Mouse (Mus musculus) embryo, embryonic 11.5 days (tissue): ENCODE results near the gene RPS10-NUDT3.

Source experiments
- DNase-seq: peaks from one replicate; pipeline ENCODE4 v3.0.0-alpha.2; 2012; ENCODE audit warnings: low read depth, low spot score

RPS10-NUDT3 gene

DNA sequence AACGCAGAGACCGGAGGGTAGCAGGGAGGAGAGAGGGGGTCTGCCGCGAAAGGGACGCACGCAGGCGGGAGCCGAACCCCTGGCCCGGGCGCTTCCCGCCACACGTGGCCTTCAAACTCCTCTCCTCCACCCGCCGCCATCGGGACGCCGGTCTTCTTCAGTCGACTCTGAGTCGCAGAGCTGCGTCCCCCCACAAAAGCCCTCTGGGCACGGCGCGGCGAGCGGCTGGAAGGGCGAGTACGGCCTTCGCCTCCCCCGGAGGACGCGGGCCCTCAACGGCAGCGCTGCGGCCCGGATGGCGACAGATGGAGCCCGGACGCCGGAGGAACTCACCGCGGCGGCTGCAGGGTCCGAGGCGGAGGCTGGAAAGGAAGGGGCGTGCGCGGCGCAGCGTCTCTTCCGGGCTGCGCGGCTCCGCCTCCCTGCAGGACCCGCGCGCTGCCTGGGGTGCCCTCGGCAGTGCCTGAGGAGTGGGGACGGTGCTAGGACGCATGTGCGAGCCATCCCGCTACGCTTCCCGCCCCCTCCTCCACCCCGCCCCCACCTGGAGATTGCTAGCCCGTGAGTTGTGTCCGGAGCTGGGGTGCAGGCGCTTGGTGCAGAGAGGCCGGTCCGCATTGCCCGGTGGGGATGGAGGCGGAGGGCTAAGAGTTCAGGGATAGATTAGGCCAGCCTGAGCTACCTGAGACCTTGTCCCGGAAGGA, at the start of gene RPS10-NUDT3:
RPS10-NUDT3 (minus strand) TSS at position 352 of the 704 bp plus-strand sequence.
- DNase-seq: peak; percentile 88

DNA sequence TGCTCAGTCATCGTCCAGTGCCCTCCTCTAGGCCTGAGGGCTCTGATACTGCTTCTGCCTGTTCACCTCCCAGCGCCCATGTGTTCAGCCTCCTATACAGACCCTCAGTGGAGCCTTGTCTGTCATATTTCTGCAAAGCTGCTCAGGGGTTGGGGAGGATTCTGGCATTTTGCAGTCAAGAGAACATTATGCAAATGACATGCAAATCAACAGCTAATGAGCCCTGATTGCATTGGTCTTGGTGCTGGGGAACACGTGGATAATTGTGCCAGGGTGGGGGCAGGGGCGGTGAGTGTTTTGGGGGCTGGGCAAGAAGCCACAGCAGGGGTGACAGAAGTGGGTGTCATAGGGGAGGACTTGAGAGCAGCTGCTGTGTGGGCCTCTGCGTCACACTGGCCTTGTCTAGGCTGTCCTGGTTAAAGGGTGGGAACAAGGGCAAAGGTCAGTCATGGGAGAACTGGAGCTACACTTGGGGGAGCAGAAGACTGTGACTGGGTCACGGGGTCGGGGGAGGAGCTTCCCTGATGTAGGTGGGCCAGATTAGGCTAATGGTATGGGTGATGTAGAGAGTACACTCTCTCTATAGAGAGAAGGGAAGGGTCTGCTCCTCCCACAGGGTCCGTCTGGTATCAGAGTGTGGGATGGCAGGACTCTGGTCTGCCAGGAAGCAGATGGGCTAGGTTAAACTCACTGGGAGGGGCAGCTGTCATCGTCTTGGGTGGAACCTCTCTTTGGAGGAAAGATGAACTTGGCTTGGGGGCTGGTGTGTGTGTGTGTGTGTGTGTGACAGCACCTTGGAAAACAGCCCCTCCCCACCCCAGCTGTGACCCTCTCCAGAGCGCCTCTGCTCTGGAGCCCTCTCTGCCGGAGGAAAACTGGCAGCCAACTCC, 44.1 kb upstream of the RPS10-NUDT3 start:
- DNase-seq: no peak

DNA sequence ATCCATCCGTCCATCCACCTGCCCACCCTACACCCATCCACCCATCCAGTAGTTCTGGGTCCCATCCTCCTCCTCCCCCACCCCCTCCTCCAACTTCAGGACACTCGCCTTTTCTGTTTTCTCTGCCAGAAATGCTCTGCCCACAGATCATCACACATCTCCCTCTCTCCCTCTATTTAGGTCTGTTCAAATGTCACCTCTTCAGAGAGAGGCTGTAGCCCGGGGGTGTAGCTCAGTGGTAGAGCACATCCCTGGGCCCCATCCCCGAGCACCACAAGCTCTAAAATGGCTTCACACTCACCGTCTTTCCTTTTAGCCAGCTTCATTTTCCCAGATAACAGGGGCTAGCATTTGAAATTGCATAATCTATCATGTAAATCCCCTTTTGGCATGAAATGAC, 42.7 kb upstream of the RPS10-NUDT3 start:
- DNase-seq: no peak

DNA sequence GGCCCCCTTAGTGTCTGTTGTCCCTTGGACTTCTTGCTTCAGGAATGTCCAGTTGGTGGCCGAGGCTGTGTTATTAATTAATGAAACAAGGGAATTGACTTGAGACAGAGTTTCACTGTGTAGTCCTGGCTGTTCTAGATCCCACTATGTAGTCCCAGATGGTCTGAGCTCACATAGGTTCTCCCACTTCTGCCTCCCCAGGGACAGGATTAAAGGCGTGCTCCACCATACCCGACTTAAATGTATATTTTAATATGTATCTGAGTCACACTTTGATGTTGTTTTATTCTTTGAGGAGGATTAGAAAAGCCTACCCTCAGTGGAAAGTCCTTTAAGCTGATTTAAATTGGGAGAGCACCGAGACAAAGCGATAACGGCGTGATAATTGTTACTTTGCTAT, 41.2 kb upstream of the RPS10-NUDT3 start:
- DNase-seq: no peak

DNA sequence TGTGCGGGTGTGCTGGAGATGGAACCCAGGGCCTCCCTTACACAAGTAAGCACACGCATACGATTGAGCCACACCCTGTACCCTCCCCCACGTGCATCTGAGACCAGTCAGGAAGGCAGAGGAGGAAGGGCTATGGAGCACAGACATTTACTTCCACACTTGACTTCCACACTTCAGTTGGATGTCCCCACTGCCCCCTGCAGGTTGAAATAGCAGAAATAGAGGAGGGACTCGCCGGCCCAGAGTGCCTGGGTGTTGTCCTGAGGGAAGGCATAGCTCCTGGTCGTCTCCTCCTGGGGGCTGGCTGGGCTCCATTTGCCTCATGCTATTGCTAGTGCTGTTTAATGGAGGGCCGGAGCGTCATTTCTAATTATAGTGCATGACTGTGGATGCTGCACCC, 40.4 kb upstream of the RPS10-NUDT3 start:
- DNase-seq: no peak

DNA sequence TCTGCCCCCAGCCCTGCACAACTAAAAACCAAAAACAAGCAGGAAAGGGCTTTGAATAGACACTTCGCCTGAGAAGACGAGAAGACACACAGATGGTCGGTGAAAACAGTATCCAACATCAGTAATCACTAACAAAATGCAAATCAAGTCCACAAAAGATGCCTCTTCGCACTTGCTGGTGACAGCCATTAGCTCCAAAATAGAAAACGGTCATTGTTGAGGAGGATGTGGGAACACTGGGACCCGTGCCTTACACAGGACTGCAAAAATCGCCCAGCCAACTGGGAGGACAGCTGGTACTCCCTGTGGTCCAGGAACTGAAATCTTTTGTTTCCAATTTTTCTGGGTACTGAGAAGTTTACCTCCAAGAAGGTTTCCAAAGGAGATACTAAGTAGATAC, 38.9 kb upstream of the RPS10-NUDT3 start:
- DNase-seq: no peak

DNA sequence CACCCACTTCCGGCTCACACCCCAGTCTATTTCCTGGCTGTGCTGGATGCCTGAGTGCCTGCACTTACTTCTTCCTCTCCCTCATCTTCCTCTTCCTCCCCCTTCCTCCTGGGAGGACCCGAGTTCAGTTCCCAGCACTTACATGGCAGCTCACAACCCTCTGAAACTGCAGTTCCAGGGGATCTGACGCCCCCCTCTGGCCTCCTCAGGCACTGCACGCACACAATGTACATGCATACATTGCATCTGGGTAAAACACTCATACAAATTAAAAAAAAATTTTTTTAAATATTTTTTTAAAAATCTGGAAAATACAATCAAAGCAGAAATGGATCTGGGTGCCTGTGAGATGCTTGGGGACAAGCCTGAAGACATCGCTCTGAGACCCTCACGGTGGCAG, 36.7 kb upstream of the RPS10-NUDT3 start:
- no peak for DNase-seq

DNA sequence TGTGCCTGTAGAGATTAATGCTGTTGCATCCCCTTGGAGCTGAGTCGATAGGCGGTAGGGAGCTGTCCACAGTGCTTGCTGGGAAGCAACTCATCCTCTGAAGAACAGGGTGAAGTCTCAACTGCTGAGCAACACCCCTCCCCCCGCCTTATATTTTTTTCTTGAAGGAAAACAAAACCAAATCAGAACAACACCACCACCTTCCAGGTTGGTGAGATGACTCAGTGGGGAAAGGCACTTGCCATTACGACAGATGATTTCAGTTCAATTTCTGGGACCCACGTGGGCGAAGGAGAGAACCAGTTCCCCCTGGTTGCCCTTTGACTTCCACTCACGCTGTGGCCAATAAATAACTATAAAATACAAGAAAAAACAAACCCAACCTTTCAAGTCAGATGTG, 23.7 kb upstream of the RPS10-NUDT3 start:
- no peak for DNase-seq

DNA sequence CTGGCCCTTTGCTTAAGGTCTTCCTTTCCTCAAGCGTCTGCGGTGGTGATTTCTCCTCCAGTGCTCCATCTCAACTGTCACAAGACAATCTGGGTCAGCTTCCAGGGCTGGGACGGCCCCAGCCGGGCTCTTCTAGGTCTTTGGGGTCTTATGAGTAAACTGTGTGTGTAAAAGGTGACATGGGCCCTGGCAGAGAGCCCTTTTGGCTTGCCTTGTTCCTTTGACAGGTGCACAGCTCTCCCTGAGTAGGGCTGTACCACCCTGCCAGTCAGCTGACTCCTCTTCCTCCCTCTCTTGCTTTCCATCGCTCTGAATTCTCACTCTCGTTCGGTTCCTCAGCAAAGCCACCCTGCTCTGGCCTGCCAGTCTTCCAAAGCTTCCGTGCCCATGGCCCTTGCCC, 22.1 kb upstream of the RPS10-NUDT3 start:
- DNase-seq: no peak

DNA sequence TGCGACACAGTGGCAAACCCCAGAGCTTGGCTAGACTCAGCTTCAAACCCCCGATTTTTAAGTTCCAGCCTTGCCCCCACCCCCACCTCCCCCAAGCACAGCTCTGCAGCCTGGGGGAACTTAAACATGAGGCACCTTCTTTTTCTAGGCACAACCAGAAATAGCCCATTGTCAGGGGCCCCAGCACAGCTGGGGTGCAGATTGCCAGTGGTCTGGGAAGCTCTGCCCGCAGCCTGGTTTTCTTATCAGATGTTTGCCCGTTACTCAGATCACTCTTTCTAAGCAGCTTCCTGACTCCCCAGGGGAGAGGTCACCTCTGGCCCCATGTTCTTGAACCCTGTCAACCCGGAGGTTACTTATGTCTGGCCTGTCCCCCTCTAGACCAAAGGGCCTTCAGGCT, 21.4 kb upstream of the RPS10-NUDT3 start:
- DNase-seq: no peak

DNA sequence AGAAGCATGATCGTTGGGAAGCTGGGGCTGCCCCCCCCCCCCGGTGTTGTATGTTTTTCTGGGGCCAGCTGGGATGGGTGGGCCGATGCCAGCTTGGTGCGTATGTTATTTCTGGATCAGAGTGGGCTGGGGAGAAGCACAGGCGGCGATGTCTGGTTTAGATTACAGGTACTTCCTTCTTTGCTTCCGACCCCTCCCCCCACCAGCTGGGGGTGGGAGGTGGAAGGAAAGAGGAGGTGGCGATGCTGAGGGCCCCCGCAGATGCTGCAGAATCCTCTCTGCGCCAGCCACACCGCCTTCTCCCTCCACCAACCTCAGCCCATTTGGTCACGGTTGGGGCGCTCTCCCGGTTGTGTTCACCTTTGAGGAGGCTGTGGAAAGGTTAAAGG, 21.0 kb upstream of the RPS10-NUDT3 start:
- DNase-seq: no peak

DNA sequence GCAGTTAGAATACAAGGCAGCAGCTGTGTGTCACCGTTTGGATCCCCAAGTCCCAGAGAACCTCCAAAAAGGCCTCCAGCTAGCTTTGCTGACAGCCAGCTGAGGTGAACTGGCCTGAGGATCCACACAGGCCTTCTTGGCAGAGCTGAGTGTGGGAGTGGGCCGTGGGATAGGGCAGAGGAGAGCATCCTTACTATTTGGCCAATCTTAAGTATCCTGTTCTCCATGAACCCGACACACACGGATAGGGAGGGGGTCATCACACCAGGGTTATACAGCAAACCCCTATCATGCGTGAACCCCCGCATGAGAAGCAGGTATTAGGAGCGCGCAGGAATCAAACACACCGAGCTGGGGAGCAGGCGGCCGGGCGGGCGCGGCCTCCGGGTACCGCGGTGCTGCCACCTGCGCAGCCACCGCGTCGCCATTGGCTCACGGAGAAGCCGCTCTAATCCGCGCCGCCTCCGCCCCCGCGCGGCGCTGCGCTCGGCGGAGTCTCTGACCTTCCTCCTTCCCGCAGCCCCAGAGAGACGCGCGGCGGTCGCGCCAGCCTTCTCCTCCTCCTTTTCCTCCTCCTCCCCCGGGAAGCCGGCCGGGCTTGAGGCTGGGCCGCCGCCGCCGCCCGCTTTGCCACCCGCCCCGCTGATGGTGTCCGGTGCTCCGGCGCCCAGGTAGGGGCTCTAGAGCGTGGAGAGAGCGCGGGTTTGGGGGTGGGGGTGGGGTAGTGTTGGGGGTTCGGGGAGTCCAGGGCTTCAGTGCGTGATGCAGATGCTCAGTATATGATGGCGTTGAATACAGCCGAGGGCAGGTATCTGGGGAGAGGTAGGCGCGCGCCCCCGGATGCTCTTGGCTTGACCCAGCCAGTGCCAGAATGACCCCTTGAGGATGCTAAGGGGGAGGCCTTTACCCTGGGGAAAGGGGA, 20.3 kb upstream of the RPS10-NUDT3 start, which contains the start of gene Pacsin1:
Pacsin1 (plus strand) TSS at position 421 of the 922 bp plus-strand sequence.
- DNase-seq: no peak

DNA sequence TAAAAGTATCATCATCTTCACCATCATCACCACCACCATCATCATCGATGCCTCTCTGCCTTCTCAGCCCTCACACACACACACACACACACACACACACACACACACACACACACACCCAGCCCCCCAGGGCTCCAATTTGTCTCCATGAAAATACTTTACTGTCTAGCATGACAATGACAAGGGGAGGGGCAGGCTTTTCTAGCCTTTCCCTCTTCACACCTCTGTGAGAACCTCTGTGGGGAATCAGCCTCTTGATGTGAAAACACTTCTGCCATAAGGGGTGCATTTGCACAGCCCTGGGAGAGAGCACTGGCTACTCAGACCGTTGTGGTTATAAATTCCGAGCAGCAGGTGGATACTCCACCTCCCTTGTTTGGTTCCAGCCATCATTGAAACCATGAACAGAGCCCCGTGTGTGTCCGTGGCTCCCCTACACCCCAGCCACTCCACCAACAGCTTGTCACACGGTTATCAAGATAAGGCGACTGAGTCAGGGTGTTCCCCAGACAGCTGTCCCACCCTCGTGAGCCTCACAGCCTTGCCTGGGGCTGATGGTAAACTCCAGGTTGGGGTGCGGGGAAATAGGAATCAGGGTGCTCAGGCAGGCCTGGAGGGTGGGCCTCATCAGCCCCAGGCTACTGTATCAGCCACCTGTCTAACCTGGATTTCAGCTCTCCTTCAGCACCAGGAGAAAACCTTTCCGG, 18.4 kb upstream of the RPS10-NUDT3 start:
- no peak for DNase-seq

DNA sequence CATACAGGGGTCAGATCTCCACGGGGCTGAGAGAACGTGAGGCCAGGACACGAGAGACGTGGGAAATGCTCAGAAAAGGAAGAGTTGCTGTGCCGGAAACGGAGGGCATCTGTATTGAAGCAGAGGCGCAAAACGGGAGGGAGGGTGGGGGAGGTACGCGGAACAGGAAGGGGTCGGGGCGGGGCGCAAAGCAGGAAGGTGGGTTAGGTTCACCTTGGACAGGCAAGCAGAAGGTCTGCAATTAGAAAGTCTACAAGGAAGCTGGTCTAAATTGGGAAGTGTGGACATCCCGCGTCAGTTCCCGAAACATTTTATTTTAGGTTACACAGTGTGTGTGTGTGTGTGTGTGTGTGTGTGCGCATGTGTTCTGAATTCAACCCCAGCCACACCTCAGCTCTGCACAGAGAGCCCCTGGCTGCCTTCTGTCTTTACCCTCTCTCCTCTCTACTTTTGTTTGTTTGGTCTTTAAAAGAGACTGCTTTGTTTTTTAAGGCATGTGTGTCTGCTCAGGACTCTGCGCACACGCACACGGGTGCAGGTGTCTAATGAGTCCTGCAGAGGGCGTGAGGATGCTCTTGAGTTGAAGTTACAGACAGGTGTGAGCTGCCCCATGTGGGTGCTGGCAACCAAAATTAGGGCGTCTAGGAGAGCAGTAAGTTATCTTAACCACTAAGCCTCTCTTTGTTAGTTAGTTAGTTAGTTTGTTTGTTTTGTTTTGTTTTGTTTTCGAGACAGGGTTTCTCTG, 17.2 kb upstream of the RPS10-NUDT3 start:
- DNase-seq: no peak

DNA sequence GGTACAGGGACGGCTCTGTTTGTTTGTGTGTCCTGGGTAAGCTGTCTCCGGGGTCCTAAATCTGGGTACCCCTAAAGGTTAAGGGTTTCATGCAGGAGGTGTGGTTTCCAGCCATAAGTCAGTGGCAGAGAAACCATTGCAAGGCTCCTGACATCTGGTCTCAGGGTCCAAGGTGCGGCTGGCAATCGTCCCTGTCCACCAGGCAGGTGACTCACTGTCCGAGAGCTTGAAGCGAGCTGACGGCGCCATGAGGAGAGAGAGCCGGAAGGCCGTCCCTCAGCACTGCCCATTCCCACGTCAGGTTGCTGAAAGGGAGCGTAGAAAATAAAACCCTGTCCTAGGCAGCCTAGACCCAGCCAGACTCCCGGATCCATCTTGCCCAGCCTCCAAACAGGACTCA, 15.6 kb upstream of the RPS10-NUDT3 start:
- no peak for DNase-seq

DNA sequence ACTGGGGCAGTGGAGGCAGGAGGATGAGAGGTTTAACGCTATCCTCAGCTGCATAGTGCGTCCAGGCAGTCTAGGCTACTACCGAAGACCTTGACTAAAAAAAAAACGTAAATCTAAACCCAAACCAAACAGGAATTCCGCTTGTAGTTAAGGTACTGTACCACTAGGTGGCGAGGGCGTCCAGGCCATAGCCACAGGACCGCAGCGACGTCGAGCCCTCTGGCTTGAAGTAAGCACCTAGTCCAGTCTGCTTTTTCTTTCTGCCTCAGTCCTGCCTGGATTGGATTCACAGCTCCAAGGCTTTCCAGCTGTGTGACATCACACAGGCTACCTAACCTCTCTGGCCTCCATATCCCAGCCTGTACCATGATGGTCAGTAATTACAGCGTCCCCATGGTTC, 15.1 kb upstream of the RPS10-NUDT3 start:
- peak; percentile 62 for DNase-seq

DNA sequence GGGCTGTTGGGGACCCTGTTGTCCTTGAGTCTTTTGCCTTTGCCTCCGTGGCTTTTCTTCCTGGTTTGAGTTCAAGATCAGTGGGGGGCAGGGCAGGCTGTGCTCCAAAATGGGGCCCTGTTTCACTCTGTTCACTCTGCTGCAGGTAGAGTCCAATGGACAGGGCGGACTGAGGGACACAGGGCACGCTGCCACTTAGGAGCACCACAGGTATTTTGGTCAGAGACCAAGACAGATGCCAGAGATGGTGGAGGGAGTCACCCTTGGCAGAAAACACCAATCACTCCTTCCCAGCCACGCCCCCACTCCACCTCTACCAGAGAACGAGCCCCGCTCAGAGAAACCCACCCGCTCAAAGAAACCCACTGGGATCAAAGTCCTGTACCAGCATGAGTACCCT, 10.8 kb upstream of the RPS10-NUDT3 start:
- DNase-seq: no peak

DNA sequence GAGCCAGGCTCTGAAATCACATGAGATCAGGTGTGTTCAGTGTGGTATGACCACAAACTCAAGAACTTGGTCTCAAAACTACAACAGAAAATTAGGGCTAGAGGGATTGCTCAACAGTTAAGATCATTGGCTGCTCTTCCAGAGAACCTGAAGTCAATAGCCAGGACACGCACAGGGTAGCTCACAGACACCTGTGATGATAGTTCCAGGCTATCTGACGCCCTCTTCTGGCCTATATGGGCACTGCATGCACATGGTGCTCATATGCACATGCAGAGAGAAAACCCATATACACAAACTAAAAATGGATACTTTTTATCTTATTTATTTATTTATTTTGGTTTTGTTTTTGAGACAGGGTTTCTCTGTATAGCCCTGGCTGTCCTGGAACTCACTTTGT, 9.6 kb upstream of the RPS10-NUDT3 start:
- DNase-seq: no peak

DNA sequence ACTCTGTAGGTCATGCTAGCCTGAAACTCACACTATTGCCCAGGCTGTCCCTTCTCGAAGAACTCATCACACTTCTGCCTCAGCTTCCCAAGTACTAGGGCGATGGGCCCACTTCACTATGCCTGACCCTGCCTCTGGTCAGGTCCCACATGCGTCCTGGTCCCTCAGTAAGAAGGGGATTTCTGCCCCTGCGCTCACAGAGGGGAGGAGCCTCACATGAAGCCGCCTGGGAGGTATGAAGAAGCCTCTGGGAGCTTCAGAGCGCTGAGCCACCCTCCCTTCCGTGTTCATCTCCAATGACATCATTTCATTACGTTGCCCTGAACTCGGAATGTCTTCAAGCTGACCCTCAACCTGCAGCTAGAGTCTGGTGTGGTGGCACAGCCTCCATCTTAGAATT, 8.7 kb upstream of the RPS10-NUDT3 start:
- DNase-seq: no peak

DNA sequence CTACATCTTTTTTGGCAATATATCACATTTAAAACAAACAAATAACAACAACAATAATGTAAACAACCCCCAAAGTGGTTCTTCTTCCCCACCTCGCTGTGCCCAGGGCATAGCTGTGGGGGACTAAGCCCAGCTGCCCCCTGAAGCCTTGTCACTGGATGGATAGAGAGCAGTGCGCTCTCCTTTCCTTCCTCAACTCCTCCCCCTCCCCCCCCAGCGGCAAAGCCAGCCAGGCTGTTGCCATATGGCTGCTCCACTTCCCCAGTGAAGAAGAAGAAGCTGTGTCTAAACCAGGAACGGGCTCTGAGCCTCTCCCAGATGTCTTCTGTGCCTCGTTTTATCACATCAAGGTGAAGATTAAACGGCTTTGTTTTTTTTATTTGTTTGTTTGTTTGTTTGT, 8.1 kb upstream of the RPS10-NUDT3 start:
- DNase-seq: no peak
